Mouse (Mus musculus) embryonic fibroblast, embryonic 13.5 days (primary cell): ENCODE measurements around the gene Gm8909.
"Not testable (repeated sequence)": the region's sequence is repeated elsewhere in the genome, so short reads cannot be mapped to it uniquely, and the experiment has no call there.

Experiments used
- CTCF ChIP-seq: IDR thresholded peaks from 2 replicates; pipeline ENCODE4 v1.5.1; 2011; ENCODE audit warnings: mild to moderate bottlenecking, control low read depth, low read length, moderate library complexity, borderline replicate concordance; ENCODE audit not compliant: insufficient read depth
- POLR2A ChIP-seq: IDR thresholded peaks from 2 replicates; pipeline ENCODE4 v1.6.1; 2011; ENCODE audit warnings: low read depth, mild to moderate bottlenecking, control low read depth, low read length, moderate library complexity

- TF ChIP-seq POLR2A, CTCF: not testable (repeated sequence)
These were observed 11.1 kb upstream of the Gm8909 start for GRCm38 (mm10) chr17:36179446-36179845.
